Mouse (Mus musculus) myocyte (in vitro differentiated cells): ENCODE data around the gene Pde4d. TPM values are rescaled to one million over a fixed set of nuclear protein-coding genes. Genes with fewer than 3 reads are reported as not detected.
A peak's percentile ranks its signal among the peaks of the same experiment; 100 is the strongest.

ENCODE experiments used
- H3K27me3 ChIP-seq: one replicate; pipeline ENCODE4 v1.6.1; 2011; ENCODE audit not compliant: control insufficient read depth, insufficient read depth, insufficient read length
- H3K36me3 ChIP-seq: one replicate; pipeline ENCODE4 v1.6.1; 2011; ENCODE audit not compliant: control insufficient read depth, insufficient read depth
- H3K4me2 ChIP-seq: one replicate; pipeline ENCODE4 v1.6.1; 2011; ENCODE audit warnings: low read depth, control low read depth
- H3K4me3 ChIP-seq: one replicate; pipeline ENCODE4 v1.5.1; 2011; ENCODE audit warnings: mild to moderate bottlenecking, control low read depth, moderate library complexity
- H3K79me2 ChIP-seq: one replicate; pipeline ENCODE4 v1.6.1; 2011; ENCODE audit not compliant: control insufficient read depth, insufficient read depth
- H3ac ChIP-seq: one replicate; pipeline ENCODE4 v1.6.1; 2011; ENCODE audit not compliant: control insufficient read depth, insufficient read length
- CEBPB ChIP-seq: IDR thresholded peaks from 2 replicates; pipeline ENCODE4 v1.6.1; 2011; ENCODE audit warnings: mild to moderate bottlenecking, moderate library complexity; ENCODE audit not compliant: poor library complexity, insufficient read depth, severe bottlenecking
- E2F4 ChIP-seq: IDR thresholded peaks from one replicate; pipeline ENCODE4 v1.6.1; 2011; ENCODE audit warnings: mild to moderate bottlenecking, control low read depth, moderate library complexity; ENCODE audit not compliant: insufficient read depth
- MAX ChIP-seq: IDR thresholded peaks from one replicate; pipeline ENCODE4 v1.6.1; 2011; ENCODE audit warnings: low read depth, mild to moderate bottlenecking, control low read depth
- MYOD1 ChIP-seq, 3 experiments: IDR thresholded peaks; one replicate each; pipeline ENCODE4 v1.6.1; 2011; ENCODE audit warnings: control low read depth in 2 of 3, low read depth in 2 of 3, mild to moderate bottlenecking in 2 of 3, moderate library complexity in 1 of 3; ENCODE audit not compliant: insufficient read length in 2 of 3, control insufficient read depth in 1 of 3
- MYOG ChIP-seq, 3 experiments: IDR thresholded peaks; one replicate each; pipeline ENCODE4 v1.6.1; 2011; ENCODE audit warnings: control low read depth in 2 of 3, low read depth in 2 of 3, mild to moderate bottlenecking in 2 of 3; ENCODE audit not compliant: insufficient read length in 2 of 3, control insufficient read depth in 1 of 3, insufficient read depth in 1 of 3
- POLR2A ChIP-seq: IDR thresholded peaks from one replicate; pipeline ENCODE4 v1.6.1; 2011; ENCODE audit warnings: low read depth, mild to moderate bottlenecking, control low read depth, moderate library complexity; ENCODE audit not compliant: insufficient read length
- POLR2AphosphoS2 ChIP-seq: IDR thresholded peaks from one replicate; pipeline ENCODE4 v1.6.1; 2011; ENCODE audit warnings: low read depth, control low read depth; ENCODE audit not compliant: insufficient read length
- REST ChIP-seq: IDR thresholded peaks from one replicate; pipeline ENCODE4 v1.6.1; 2011; ENCODE audit warnings: mild to moderate bottlenecking, control low read depth, moderate library complexity; ENCODE audit not compliant: insufficient read depth, insufficient read length
- SRF ChIP-seq: IDR thresholded peaks from one replicate; pipeline ENCODE4 v1.6.1; 2011; ENCODE audit warnings: low read depth; ENCODE audit not compliant: control insufficient read depth, insufficient read length
- TCF12 ChIP-seq: IDR thresholded peaks from one replicate; pipeline ENCODE4 v1.6.1; 2011; ENCODE audit warnings: mild to moderate bottlenecking, control low read depth; ENCODE audit not compliant: poor library complexity, insufficient read depth, severe bottlenecking
- TCF3 ChIP-seq: IDR thresholded peaks from one replicate; pipeline ENCODE4 v1.6.1; 2011; ENCODE audit warnings: low read depth, control low read depth; ENCODE audit not compliant: insufficient read length
- USF1 ChIP-seq: IDR thresholded peaks from one replicate; pipeline ENCODE4 v1.6.1; 2011; ENCODE audit warnings: low read depth, mild to moderate bottlenecking, control low read depth, moderate library complexity
- polyA plus RNA-seq: library from polyadenylated mRNA; unstranded; fragments of >200 nt; fragmentation: generic; extraction: Trizol; gene quantifications from one replicate; pipeline ENCODE4 v1.2.1, GENCODE M21; 2012; ENCODE audit warnings: missing spikeins

Gene Pde4d
- polyA plus RNA-seq, 1 experiment: 8.2 TPM

DNA sequence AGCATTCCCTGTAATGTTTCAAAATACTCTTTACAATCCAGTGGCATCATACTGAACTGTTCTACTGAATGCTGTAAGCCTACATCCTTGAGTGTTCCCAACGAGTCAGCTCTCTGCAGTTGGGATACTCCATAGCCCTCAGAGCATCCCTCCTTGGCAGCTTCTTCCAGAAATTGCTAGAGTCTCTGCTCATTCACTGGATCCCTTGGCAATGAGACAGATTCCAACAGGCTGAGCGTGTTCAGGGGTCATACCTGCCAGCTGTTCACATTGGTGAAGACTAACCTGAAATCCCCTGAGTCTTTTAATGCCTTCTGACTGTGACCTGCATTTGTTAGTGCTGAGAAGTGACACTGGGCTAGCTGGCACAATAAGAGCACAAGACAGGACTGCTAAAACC is 1173.5 kb downstream of the Pde4d start:
- Histone ChIP-seq H3K4me3 (no peak overlapping the region), H3ac (no peak overlapping the region), H3K4me2 (no peak overlapping the region), H3K79me2 (no peaks in the 10 kb centered on the region), H3K27me3 (no peaks in the 10 kb centered on the region), H3K36me3 (no peaks in the 10 kb centered on the region)
- no peak for TF ChIP-seq TCF12
- no peak for TF ChIP-seq MYOG (IDR thresholded peaks at IDR 0.05; ENCODE audit: control insufficient read depth in 1 of 3, insufficient read depth in 1 of 3, insufficient read length in 2 of 3, low read depth in 2 of 3)
- no peak for TF ChIP-seq USF1
- no peak for TF ChIP-seq MYOD1 (IDR thresholded peaks at IDR 0.05; ENCODE audit: control insufficient read depth in 1 of 3, insufficient read length in 2 of 3, low read depth in 2 of 3)
- TF ChIP-seq MAX: no peak
- TF ChIP-seq E2F4: no peak
- no peak for TF ChIP-seq POLR2A

DNA sequence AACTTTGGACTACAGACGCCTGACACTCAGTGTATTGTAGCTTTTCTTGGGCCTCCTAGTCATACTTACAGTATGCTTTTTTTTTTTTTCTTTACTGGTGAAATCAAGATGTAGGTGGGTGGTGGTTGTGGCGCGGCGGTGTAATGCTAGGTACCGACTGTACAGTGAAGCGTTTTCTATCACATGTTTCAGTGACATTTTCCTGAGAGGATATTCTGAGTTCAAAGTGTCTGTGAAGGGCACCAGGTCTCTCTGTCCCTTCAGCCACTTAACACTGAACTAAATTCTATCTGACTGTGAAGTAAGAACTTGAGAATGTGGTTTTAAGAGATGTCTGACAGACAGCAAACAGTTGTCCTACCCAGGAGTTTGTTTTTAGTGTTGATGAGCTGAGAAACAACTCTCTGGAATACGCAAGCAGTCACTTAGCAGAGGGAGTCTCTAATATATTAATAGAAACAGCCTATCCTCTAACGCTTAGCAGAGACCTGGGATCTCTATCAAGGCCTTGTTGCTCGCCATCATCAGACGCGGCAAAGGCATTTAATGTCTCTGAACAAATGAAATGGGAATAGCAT is 1175.1 kb downstream of the Pde4d start:
- Histone ChIP-seq H3ac (no peak overlapping the region), H3K4me2 (no peak overlapping the region), H3K4me3 (no peak overlapping the region), H3K36me3 (no peaks in the 10 kb centered on the region), H3K27me3 (no peaks in the 10 kb centered on the region), H3K79me2 (no peaks in the 10 kb centered on the region)
- TF ChIP-seq USF1: no peak
- TF ChIP-seq MYOD1 (IDR thresholded peaks at IDR 0.05; ENCODE audit: control insufficient read depth in 1 of 3, insufficient read length in 2 of 3, low read depth in 2 of 3): peak in 1 of 3 experiments; percentile 58

GRCm38 (mm10) chr13:109625466-109626129 is 1175.8 kb downstream of the Pde4d start:
- TF ChIP-seq MYOG (IDR thresholded peaks at IDR 0.05; ENCODE audit: control insufficient read depth in 1 of 3, insufficient read depth in 1 of 3, insufficient read length in 2 of 3, low read depth in 2 of 3) (no peak), TCF3 (no peak), MYOD1 (IDR thresholded peaks at IDR 0.05; ENCODE audit: control insufficient read depth in 1 of 3, insufficient read length in 2 of 3, low read depth in 2 of 3) (no peak), REST (no peak), POLR2AphosphoS2 (no peak), POLR2A (no peak), E2F4 (no peak), SRF (no peak), CEBPB (no peak), USF1 (no peak), TCF12 (no peak), MAX (no peak)
- H3K27me3 ChIP-seq: no peaks in the 10 kb centered on the region
- H3K4me2 ChIP-seq: no peak overlapping the region
- H3K4me3 ChIP-seq: no peak overlapping the region
- no peak overlapping the region for H3ac ChIP-seq
- H3K36me3 ChIP-seq: no peaks in the 10 kb centered on the region
- no peaks in the 10 kb centered on the region for H3K79me2 ChIP-seq

DNA sequence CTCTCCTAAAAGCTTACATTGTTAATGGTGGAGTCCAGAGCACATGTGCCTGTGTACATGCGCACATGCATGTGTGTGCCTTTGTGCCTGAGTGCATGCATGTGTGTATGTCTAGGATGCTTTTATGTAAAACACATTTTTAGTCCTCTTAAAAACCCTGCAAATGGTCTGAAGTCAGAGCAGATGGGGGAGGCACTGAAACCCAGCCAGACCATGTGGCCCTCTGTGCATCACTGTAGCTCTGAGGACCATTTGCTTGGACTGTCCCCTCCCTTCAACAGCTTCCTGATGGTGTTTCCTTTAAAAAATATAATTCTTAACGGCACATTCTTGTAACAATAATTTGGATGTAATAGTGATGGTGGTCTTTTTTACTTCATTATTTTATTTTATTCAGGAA is 1177.5 kb downstream of the Pde4d start:
- Histone ChIP-seq H3K79me2 (no peaks in the 10 kb centered on the region), H3K4me3 (no peak overlapping the region), H3ac (no peak overlapping the region), H3K4me2 (no peak overlapping the region), H3K27me3 (no peaks in the 10 kb centered on the region), H3K36me3 (no peaks in the 10 kb centered on the region)
- no peak for TF ChIP-seq MAX

- no peaks in the 10 kb centered on the region for H3K36me3 ChIP-seq
- H3K27me3 ChIP-seq: no peaks in the 10 kb centered on the region
- H3ac ChIP-seq: no peak overlapping the region
These were observed 1178.9 kb downstream of the Pde4d start for GRCm38 (mm10) chr13:109628606-109629005.

More at GRCm38 (mm10) chr13:109628606-109629005, 1178.9 kb downstream of the Pde4d start:
- TF ChIP-seq TCF12 (no peak), SRF (no peak), POLR2A (no peak), REST (no peak), MYOD1 (IDR thresholded peaks at IDR 0.05; ENCODE audit: control insufficient read depth in 1 of 3, insufficient read length in 2 of 3, low read depth in 2 of 3) (no peak), MYOG (IDR thresholded peaks at IDR 0.05; ENCODE audit: control insufficient read depth in 1 of 3, insufficient read depth in 1 of 3, insufficient read length in 2 of 3, low read depth in 2 of 3) (no peak)
- no peaks in the 10 kb centered on the region for H3K79me2 ChIP-seq
- no peak overlapping the region for H3K4me2 ChIP-seq
- no peak overlapping the region for H3K4me3 ChIP-seq
